Mouse (Mus musculus): ENCODE measurements around the gene Eif2a.

DNA sequence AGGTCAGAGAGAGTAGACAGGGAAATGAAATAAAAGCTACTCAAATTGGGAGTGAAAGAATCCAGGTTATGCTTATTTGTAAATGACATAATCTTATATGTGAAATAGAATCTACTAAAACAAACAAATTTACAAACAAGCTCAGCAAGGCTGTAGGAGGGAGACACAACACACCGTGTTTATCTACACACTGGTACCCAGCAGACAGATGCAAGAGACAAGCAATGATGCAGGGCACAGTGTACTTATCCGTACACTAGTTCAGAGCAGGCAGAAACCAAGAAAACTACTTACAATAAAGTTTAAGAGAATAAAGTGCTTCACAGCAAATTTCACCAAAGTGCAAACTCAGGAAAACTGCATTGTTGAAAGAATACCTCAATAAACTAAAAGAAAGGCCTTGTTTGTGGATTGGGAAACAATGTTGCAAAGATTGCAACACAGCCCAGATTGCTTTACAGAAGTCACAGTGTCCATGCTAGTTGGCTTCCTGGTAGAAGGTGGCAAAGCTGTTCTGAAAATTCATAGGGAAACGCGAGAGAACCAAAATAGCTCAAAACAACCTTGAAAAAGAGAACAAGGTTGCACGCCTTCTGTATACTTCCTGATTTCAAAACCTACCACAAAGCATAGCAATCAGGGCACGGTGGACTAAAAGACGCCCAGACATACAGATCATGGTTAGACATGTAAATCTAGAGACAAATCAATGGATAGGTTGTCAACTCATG, 17.4 kb upstream of the Eif2a start:
- TF ChIP-seq CTCF (IDR thresholded peaks at IDR 0.05; ENCODE audit: extremely low read depth, insufficient read depth, low read length) (no peak), POLR2A (IDR thresholded peaks at IDR 0.05; ENCODE audit: extremely low read depth, insufficient read depth, low read length) (no peak)
